Mouse (Mus musculus) left cerebral cortex, adult 11 months (tissue): ENCODE results near the gene Dguok.

ENCODE experiments used
- DNase-seq: peaks from one replicate; pipeline ENCODE4 v3.0.0; 2022; ENCODE audit warnings: low spot score

The Dguok gene

GRCm38 (mm10) chr6:83433546-83433945 is 73.2 kb downstream of the Dguok start:
- no peak for DNase-seq

GRCm38 (mm10) chr6:83432966-83433365 is 73.8 kb downstream of the Dguok start:
- DNase-seq = no peak
